Mouse (Mus musculus) CD4-positive, CD25-positive, alpha-beta regulatory T cell, adult 9 weeks (primary cell): ENCODE results near the gene Gtf2ird2. TPM values are rescaled to one million over a fixed set of nuclear protein-coding genes. Genes with fewer than 3 reads are reported as not detected.

Experiments used
- polyA plus RNA-seq: library from polyadenylated mRNA; unstranded; fragments of 100-300 nt; shearing (Covaris generic); gene quantifications from one replicate; pipeline ENCODE4 v1.2.1, GENCODE M21; 2017

The Gtf2ird2 gene
- polyA plus RNA-seq = 5.6 TPM

DNA sequence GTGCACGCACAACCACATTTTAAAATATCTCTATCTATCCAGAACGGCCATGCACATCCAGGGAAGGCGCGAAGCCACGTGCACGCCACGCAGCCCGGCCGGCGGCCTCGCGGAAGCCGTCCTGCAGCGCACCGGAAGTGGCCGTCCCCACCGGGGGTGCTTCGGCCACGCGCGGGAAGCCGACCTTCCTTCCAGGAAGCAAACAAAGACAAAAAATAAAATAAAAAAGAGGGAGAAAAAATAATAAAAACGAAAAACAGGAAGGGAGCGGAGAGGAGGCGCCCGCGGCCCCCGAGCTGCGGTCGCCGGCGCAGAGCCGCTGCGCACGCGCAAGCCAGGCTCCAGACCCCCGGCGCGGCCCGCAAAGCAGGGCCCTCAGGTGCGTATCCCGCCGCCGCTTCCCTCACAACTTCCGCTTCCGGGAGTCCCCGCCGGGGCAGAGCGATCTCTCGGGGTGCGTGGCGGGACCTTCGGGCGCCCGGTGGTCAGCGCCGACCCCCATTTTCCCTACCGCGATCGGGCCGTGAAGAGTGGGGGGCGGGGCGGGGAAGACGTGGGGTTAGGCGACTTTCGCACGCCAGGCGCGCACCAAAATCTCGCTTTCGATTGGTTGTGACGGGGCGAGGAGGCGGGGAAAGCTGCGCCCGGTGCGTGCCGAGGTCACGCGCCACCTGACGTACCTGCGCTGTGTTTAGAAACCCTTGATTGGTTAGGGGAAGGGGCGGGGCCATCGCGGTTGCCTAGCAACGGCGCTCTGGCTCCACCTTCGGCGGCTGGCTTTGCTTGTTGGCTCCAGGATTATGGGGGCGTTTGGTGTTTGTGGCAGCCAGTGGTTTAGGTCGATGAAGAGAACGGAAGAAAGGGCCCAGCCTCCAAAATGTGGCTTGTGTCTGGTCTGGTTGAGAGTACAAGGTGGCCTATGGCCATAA lies at the start of gene Gtf2ird2:
Gtf2ird2 (plus strand) TSS at position 140 of the 929 bp plus-strand sequence.

DNA sequence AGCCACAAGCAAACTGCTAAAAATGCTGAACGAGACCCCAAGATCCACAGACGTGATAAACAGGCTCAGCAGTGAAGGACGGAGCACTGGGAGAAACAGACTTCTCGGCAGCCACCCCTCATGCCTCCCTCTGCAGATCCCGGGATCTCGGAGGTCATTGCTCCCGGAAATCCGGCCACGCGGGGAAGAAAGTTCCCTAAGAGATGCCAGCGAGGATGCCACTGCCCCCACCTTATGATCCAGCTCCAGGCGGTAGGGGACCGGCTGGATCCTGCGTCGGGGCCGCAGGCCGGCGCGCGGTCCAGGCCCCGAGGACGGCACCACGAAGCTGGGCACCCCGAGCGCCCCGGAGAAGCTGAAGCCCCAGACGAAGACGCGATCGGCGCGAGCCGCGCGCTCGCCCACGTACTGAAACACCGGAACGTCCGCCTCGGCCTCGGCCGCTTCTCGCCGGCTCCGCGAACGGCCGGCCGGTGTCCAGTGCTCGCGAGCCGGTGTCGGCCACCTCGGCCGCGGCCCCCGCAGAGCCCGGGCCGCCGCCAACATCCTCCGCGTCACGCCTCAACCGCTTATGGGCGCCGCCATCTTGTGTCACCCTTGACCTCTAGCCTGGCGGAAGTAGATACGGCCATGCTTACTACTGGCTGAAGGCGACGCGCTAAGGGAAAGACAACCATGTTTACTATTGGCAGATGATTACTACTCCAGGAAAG lies 7.5 kb upstream of the Gtf2ird2 start, which contains the start of gene Rcc1l:
Rcc1l (minus strand) TSS at position 606 of the 713 bp plus-strand sequence.

DNA sequence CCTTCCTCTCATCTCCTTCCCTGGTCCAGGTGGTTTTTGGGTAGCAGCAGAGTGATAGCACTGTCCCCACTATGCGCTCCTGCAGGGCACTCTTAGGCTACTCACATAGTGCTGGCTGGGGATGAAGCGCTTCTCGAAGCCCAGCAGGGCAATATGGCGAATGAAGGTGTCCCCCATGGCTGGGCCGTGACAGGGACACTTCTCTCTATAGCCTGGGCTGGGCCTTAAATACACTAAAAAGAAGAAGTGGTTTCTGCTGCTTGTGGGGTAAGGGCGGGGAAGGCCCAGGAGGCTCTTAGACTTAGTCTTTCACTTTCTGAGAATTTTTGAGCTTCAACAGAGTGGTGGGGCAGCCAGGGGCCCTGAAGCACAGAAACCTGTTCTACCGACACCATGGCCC lies 45.6 kb downstream of the Gtf2ird2 start, which contains the start of gene Ncf1:
Ncf1 (minus strand) TSS at position 235 of the 400 bp plus-strand sequence.

Other genes with a start within 250 kb of the Gtf2ird2 start
- 10.4 TPM for gene Castor2, start 84.3 kb upstream of the Gtf2ird2 start, polyA plus RNA-seq
- 2.1 TPM for gene Rcc1l, start 7.2 kb upstream of the Gtf2ird2 start, polyA plus RNA-seq
- gene Ncf1, start 45.6 kb downstream of the Gtf2ird2 start, polyA plus RNA-seq = 6.9 TPM
- gene Gtf2i, start 130.7 kb downstream of the Gtf2ird2 start, polyA plus RNA-seq = 144 TPM